Mouse (Mus musculus): ENCODE measurements around the gene Cd9. TPM values are rescaled to one million over a fixed set of nuclear protein-coding genes. Genes with fewer than 3 reads are reported as not detected.
A peak's percentile ranks its signal among the peaks of the same experiment; 100 is the strongest.
"Not testable (repeated sequence)": the region's sequence is repeated elsewhere in the genome, so short reads cannot be mapped to it uniquely, and the experiment has no call there.

Cd9 gene
- total RNA-seq, 2 experiments from 2014 or later = 19.1 to 30.7 TPM

- intact Hi-C loops (cut with DNase I) = no loop called here
- peak overlapping the region; percentile 92 for H3K27ac ChIP-seq
- no peak for TF ChIP-seq CTCF (IDR thresholded peaks at IDR 0.05)
- H3K4me3 ChIP-seq = peak overlapping the region; percentile 93
- DNase-seq = peak; percentile 70
Measured at GRCm38 (mm10) chr6:125493147-125493546, 1.4 kb downstream of the Cd9 start.

DNA sequence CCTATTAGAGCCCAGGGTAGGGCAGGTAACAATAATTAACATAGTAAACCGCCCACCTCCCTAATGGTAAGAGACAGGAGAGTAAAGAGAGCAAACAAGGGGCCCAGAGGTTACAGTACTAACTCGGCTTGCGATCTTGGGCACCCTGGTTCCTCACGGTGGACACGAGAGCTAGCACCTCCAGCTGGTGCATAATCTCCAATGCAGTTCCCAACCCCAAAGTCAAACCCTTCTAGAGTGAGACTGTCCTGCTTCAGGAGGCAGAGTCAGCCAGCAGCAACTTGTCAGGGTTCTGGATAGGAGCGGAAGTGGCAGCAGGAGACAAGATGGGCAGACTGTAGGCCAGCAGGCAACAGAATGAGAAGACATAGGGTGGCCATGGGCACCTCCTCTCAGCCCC, 1.9 kb downstream of the Cd9 start:
- DNase-seq = no peak
- TF ChIP-seq CTCF (IDR thresholded peaks at IDR 0.05) = peak; percentile 17; the same call in 1 of the 2 replicates
- intact Hi-C loops (cut with DNase I) = no loop called here
- Histone ChIP-seq H3K4me3 (peak overlapping the region; percentile 93), H3K27ac (peak overlapping the region; percentile 92)

DNA sequence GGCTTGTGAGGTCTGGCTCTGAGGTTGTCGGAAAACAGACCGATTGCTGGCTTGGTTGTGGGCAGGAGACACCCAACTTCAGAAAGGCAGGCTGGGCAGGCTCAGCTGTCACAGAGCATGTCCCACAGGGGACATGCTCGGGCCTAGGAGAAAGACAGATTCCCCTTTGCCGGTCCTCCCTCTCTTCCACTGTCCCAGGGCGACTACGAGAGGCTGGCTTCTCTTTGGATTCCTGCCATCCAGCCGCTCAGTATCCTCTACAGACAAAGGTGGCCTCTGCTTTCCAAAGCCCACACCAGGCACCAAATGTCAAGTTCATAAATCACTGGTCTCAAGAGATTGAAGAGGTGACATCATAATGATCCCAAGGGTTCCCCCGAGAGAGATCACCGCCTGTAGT, 2.6 kb downstream of the Cd9 start:
- peak overlapping the region; percentile 93 for H3K4me3 ChIP-seq
- intact Hi-C loops (cut with DNase I) = no loop called here
- H3K27ac ChIP-seq = peak overlapping the region; percentile 92
- DNase-seq = no peak
- TF ChIP-seq CTCF (IDR thresholded peaks at IDR 0.05) = no peak

DNA sequence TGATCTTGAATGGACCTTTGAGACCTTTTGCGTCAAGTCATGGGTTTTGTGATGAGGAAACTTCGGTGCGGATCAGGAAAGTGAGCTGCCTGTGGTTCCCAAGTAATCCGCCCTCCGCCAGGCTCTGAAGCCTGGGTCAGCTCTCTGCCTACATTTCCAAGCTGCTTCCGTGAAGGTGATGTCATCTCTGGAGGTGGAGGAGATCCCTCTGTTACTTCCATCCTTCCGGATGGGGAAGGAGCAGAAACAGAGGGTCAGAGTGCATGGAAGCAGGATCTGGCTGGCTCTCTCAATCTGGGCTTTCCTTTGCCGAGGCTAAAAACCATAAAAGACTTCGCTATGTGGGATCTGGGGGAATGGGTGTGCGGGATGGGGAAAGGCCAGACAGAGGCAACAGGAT, 3.2 kb downstream of the Cd9 start:
- TF ChIP-seq CTCF (IDR thresholded peaks at IDR 0.05) = no peak
- Histone ChIP-seq H3K27ac (peak overlapping the region; percentile 92), H3K4me3 (peak overlapping the region; percentile 93)
- intact Hi-C loops (cut with DNase I) = loop anchor here (2.0 kb wide), 1 partner anchor 15 kb away; no protein-coding TSS in a partner anchor
- no peak for DNase-seq

DNA sequence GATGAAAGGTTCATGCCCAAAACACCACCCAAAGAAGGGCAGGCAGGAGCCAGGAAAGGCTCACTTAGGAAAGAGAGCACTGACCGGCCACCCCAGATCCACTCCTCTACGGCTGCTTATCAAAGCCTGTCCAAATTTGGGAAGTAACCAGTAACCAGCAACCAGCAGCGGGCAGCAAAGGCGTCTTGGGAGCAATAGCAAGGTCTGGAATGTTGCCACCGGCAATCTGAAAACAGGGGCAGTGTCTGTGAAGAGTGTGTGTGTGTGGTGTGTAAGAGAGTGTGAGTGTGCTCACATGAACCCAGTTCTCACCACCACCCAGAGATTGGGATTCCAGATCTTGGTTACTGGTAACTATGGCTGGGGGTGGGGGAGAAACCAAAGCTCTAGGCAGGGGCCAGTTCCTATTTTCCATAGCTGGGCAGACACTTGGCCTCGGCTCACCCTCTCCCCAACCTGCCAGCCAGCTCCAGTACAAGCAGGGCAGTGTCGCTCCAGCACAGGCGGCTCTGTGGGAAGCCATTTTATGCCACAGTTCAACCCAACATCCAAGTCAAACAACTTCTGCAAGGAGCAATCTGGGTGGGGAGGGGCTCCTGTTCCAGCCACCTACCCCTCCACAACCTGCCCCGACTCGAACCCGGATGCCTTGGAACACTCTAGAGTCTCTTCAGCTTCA, 4.6 kb downstream of the Cd9 start:
- intact Hi-C loops (cut with DNase I) = loop anchor here (2.0 kb wide), 1 partner anchor 13 kb away; no protein-coding TSS in a partner anchor
- Histone ChIP-seq H3K4me3 (peak overlapping the region; percentile 46), H3K27ac (peak overlapping the region; percentile 71)
- peak; percentile 41 for DNase-seq
- TF ChIP-seq CTCF (IDR thresholded peaks at IDR 0.05) = peak; percentile 22

- Histone ChIP-seq H3K27ac (no peak overlapping the region), H3K4me3 (no peak overlapping the region)
- no peak for TF ChIP-seq CTCF (IDR thresholded peaks at IDR 0.05)
- DNase-seq = no peak
- intact Hi-C loops (cut with DNase I) = no loop called here
Measured at GRCm38 (mm10) chr6:125485589-125485988, 9.0 kb downstream of the Cd9 start.

- intact Hi-C loops (cut with DNase I) = no loop called here
- no peak overlapping the region for H3K4me3 ChIP-seq
- no peak for DNase-seq
- no peak overlapping the region for H3K27ac ChIP-seq
- no peak for TF ChIP-seq CTCF (IDR thresholded peaks at IDR 0.05)
Measured at GRCm38 (mm10) chr6:125484721-125485120, 9.9 kb downstream of the Cd9 start.

DNA sequence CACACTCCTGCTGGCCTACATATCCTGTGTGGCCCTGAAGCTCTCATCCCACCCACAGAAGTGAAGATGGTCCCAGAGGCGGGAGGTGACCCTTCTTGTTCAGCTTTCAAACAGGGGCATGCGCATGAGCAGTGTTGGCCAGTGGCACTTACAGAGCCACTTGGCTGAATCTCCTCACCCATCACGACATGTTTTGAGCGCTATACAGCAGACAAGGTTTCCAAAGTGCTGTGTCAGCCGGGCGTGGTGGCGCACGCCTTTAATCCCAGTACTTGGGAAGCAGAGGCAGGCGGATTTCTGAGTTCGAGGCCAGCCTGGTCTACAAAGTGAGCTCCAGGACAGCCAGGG, 10.3 kb downstream of the Cd9 start:
- H3K4me3 ChIP-seq; intact Hi-C loops (cut with DNase I); DNase-seq: not testable (repeated sequence)
- H3K27ac ChIP-seq = peak overlapping the region; percentile 44

DNA sequence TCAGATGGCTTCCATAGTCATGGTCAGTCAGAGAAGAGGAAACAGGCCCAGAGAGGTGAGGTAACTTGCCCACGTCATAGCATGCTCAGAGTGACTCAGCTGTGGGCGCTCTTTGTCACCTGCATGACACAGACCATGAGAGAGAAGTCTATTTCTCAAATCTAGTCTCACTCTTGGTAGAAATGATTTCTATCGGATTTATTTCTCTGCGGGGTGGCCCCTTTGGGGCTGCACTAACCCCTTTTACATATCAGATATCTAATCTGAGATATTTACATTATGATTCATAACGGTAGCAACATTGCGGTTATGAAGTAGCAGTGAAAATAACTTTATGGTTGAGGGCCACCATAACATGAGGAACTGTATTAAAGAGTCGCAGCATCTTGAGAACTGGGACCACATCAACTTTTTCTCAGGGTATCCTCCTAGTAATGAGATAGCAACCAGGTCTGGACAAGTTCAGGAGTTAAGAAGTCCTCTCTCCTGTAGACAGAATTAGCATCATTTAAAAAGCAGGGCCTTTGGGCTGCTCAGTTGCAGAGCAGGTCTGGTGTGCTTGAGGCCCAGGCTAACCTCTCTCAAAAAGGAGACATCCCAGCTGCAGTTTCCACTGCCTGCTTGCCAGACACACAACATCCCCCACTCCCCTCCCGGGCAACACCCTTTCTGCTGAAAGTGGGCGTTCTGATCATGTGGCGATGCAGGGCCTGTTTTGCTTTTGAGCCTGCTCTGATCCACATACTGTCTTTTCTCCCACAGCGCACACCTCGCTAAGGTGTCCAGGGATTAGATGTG, 10.9 kb downstream of the Cd9 start:
- DNase-seq = no peak
- no peak for TF ChIP-seq CTCF (IDR thresholded peaks at IDR 0.05)
- Histone ChIP-seq H3K27ac (peak overlapping the region; percentile 81), H3K4me3 (no peak overlapping the region)
- intact Hi-C loops (cut with DNase I) = no loop called here

DNA sequence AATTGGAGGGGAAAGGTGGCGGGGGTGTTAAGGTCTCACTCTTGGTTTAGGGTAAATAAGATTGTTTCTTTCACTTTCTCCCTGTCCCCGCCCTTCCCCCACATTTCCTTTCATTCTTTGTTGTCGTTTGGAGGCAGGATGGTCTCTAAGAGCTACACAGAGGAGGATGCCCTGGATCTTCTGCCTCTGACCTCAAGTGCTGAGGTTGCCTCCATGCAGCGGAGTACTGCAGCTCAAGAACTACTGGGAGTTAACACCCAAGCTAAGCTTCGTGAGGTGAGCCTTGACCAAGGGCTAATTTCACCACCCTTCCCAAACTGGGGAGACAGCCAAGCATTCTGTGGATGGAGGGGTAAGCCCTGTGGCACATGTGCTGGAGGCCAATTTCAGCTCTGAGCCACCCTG, 12.2 kb downstream of the Cd9 start:
- no peak for DNase-seq
- no peak for TF ChIP-seq CTCF (IDR thresholded peaks at IDR 0.05)
- H3K4me3 ChIP-seq = peak overlapping the region; percentile 7; the same call in 1 of the 2 replicates
- intact Hi-C loops (cut with DNase I) = no loop called here
- peak overlapping the region; percentile 81 for H3K27ac ChIP-seq

DNA sequence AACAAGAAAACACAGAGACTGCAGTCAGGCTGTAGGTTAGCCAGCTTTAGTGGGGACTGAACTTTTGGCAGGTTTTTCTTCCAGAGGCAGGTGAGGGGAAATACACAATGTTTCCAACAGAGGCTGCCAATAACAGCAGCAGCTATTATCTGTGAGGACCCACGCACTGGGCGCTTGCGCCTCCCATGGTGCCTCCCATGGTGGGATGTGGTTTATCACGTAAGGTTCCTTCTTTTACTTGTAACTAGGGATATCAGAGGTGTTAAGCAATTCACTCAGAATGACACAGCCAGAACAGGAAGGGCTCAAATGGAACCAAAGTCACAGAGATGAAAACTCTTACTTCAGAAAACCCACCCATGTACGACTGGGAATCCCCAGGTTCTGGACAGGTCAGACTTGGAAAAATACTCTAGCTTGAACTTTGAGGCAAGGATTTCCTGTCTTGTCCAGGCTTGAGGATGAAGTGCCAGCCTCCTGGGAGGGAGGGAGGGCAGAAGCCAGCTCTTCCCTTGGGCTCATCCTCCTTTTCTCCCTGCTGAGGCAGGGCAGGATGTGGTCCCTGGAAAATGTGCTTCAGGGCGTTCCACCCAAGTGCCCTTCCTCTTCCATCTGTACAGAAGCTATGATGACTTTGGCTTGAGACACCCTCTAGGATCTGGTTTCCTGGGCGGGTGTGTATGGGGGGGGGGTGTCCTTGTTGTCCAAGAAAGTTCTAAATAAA, 12.8 kb downstream of the Cd9 start:
- intact Hi-C loops (cut with DNase I) = no loop called here
- no peak for DNase-seq
- Histone ChIP-seq H3K4me3 (peak overlapping the region; percentile 28), H3K27ac (peak overlapping the region; percentile 81)
- no peak for TF ChIP-seq CTCF (IDR thresholded peaks at IDR 0.05)

GRCm38 (mm10) chr6:125480396-125481361, 13.9 kb downstream of the Cd9 start:
- Histone ChIP-seq H3K4me3 (peak overlapping the region; percentile 28), H3K27ac (peak overlapping the region; percentile 81)
- no peak for DNase-seq
- intact Hi-C loops (cut with DNase I) = no loop called here
- TF ChIP-seq CTCF (IDR thresholded peaks at IDR 0.05) = no peak

Measured in gastrocnemius, adult 2 months (tissue).